Mouse (Mus musculus): ENCODE data around the gene Ift22. TPM values are rescaled to one million over a fixed set of nuclear protein-coding genes. Genes with fewer than 3 reads are reported as not detected.

Gene Ift22
- 10 to 100 TPM; 18.2 to 33.8 TPM for total RNA-seq (2023)

GRCm38 (mm10) chr5:136907991-136908857, at the start of gene Ift22:
Gene Ift22 (plus strand): TSS chr5:136908150.

GRCm38 (mm10) chr5:136882788-136883439, 25.0 kb upstream of the Ift22 start, which contains the start of gene Col26a1:
Gene Col26a1 (minus strand): TSS chr5:136883209.

GRCm38 (mm10) chr5:136953015-136953414, 45.1 kb downstream of the Ift22 start, which contains the start of gene Fis1:
Gene Fis1 (plus strand): TSS chr5:136953275.

Other genes starting within 250 kb of the Ift22 start
- gene Myl10, start 215.0 kb upstream of the Ift22 start, total RNA-seq (2023), result not detected
- not detected for gene Col26a1, start 24.9 kb upstream of the Ift22 start, total RNA-seq (2023)
- gene Fis1, start 45.1 kb downstream of the Ift22 start, total RNA-seq (2023), result 100 to 1,000 TPM; 159 to 173 TPM
- gene Cldn15, start 58.5 kb downstream of the Ift22 start, total RNA-seq (2023), result under 1 TPM; 0.64 to 0.68 TPM
- gene Plod3, start 78.9 kb downstream of the Ift22 start, total RNA-seq (2023), result 10 to 100 TPM; 28.1 to 28.6 TPM
- 10 to 100 TPM; 24.4 to 30.5 TPM for gene Znhit1, start 79.9 kb downstream of the Ift22 start, total RNA-seq (2023)
- under 1 TPM; 0.42 to 0.73 TPM for gene Vgf, start 118.2 kb downstream of the Ift22 start, total RNA-seq (2023)
- 10 to 100 TPM; 19.3 to 19.6 TPM for gene Ap1s1, start 138.0 kb downstream of the Ift22 start, total RNA-seq (2023)
- gene Serpine1, start 164.1 kb downstream of the Ift22 start, total RNA-seq (2023), result not detected
- gene Trim56, start 208.1 kb downstream of the Ift22 start, total RNA-seq (2023), result 10 to 100 TPM; 71.9 to 92.3 TPM
- gene Muc3, start 241.2 kb downstream of the Ift22 start, total RNA-seq (2023), result not detected

Data from B cell, adult 67 days (primary cell).